Mouse (Mus musculus) hindbrain, embryonic 14.5 days (tissue): Measurements from ENCODE around the gene Olfr799. TPM values are rescaled to one million over a fixed set of nuclear protein-coding genes. Genes with fewer than 3 reads are reported as not detected.

Source experiments
- ATAC-seq: fragments of 200-750 bp; cut with Nextera tagmentation; 2 replicates; pipeline ENCODE4 v1.8.0; 2017; ENCODE audit warnings: moderate number of reproducible peaks, mild to moderate bottlenecking, moderate TSS enrichment, moderate library complexity; ENCODE audit not compliant: low FRiP score
- DNase-seq: peaks from one replicate; pipeline ENCODE4 v3.0.0-alpha.2; 2015; ENCODE audit warnings: low spot score
- H3K27ac ChIP-seq: fragments of 300-500 bp; sonication (generic); 2 replicates; pipeline ENCODE4 v1.5.1; 2014; ENCODE audit warnings: mild to moderate bottlenecking, moderate library complexity
- H3K27me3 ChIP-seq: fragments of 300-500 bp; sonication (generic); 2 replicates; pipeline ENCODE4 v1.6.1; 2014; ENCODE audit warnings: mild to moderate bottlenecking, low read length, mixed read lengths; ENCODE audit not compliant: control insufficient read depth, insufficient read depth
- H3K36me3 ChIP-seq: fragments of 300-500 bp; sonication (generic); replicated peaks from 2 replicates; pipeline ENCODE4 v1.6.1; 2014; ENCODE audit not compliant: control insufficient read depth, insufficient read depth
- H3K4me1 ChIP-seq: fragments of 300-500 bp; sonication (generic); replicated peaks from 2 replicates; pipeline ENCODE4 v1.6.1; 2014; ENCODE audit warnings: antibody characterized with exemption, low read length, mixed read lengths; ENCODE audit not compliant: control insufficient read depth, insufficient read depth
- H3K4me2 ChIP-seq: fragments of 300-500 bp; sonication (generic); replicated peaks from 2 replicates; pipeline ENCODE4 v1.6.1; 2014; ENCODE audit warnings: mild to moderate bottlenecking, moderate library complexity
- H3K4me3 ChIP-seq: fragments of 300-500 bp; sonication (generic); replicated peaks from 2 replicates; pipeline ENCODE4 v1.5.1; 2014; ENCODE audit warnings: mild to moderate bottlenecking, low read length
- H3K9ac ChIP-seq: fragments of 300-500 bp; sonication (generic); 2 replicates; pipeline ENCODE4 v1.6.1; 2014
- H3K9me3 ChIP-seq: fragments of 300-500 bp; sonication (generic); 2 replicates; pipeline ENCODE4 v1.6.1; 2016; ENCODE audit warnings: low read length; ENCODE audit not compliant: control insufficient read depth
- whole genome bisulfite sequencing: fragments of 180-500 bp; shearing (Covaris S2); extraction: QIAGEN DNeasy Blood & Tissue Kit; methylation state at CpG from one replicate; pipeline ENCODE4 v1.1.7; 2014; 5-methylcytosine and 5-hydroxymethylcytosine counted together
- polyA plus RNA-seq: library from polyadenylated mRNA; unstranded; fragments of >200 nt; fragmentation: Nextera tagmentation; extraction: Ambion mirVana; gene quantifications from 2 replicates; pipeline ENCODE4 v1.2.1, GENCODE M21; 2014

Olfr799 gene
- not detected in 2 replicates for polyA plus RNA-seq

DNA sequence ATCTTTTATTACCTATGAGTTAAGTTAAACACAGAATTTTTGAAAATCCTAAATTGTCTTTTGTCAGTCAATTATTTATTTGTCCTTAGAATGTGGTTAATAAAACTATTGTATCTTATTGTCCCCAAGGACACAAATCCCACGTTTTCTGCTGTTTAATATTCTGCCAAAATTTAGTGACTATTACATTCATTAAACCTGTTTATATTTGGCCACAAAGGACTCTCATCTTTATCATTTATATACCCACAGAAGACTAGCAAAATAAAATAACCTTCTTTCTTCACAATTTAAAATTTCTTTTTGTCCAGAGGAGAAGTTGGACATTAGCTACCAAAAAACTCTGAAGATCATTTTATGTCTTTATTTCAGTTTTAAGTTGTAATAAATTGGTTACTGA, at the start of gene Olfr799:
Olfr799 (plus strand) TSS at position 301 of the 400 bp plus-strand sequence.
- 45% methylated on average over 1 of the region's 1 CpGs for WGBS
- Histone ChIP-seq H3K27ac (no peak within 1 kb of the TSS), H3K9me3 (peaks cover 10% of the 10 kb centered on the region; the same call in 1 of the 2 replicates), H3K4me1 (no peaks in the 10 kb centered on the region), H3K36me3 (no peaks in the 10 kb centered on the region), H3K9ac (no peak within 1 kb of the TSS), H3K4me3 (no peak within 1 kb of the TSS), H3K4me2 (no peak within 1 kb of the TSS), H3K27me3 (no peaks in the 10 kb centered on the region)
- ATAC-seq (no peak), DNase-seq (no peak)

DNA sequence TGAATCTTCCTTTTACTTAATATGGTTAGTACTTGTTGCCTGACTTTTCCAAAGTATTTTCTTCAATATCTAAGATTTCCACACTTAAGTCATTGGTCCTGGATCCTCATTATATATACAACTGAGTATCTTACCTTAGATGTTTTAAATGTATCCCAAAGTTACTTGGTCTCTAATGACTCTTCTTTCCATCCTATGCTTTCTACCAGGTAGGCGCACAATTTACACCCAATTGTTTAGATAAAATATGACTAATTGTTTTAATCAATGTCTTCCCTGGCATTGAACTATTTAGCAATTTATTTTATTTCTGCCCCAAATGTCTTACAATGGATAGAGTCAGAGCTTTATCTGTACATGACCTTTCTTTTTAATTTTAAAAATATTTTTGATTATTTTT, 24.8 kb upstream of the Olfr799 start, which contains the start of gene Olfr796:
Olfr796 (minus strand) TSS at position 101 of the 400 bp plus-strand sequence.
- DNase-seq (no peak), ATAC-seq (no peak)
- no peak within 1 kb of the TSS for H3K4me3 ChIP-seq
- no peaks in the 10 kb centered on the region for H3K27me3 ChIP-seq
- no peak within 1 kb of the TSS for H3K4me2 ChIP-seq
- WGBS, result 98% methylated on average over 1 of the region's 1 CpGs
- no peaks in the 10 kb centered on the region for H3K4me1 ChIP-seq
- no peaks in the 10 kb centered on the region for H3K36me3 ChIP-seq
- no peak within 1 kb of the TSS for H3K27ac ChIP-seq
- H3K9me3 ChIP-seq, result no peaks in the 10 kb centered on the region
- H3K9ac ChIP-seq, result no peak within 1 kb of the TSS

DNA sequence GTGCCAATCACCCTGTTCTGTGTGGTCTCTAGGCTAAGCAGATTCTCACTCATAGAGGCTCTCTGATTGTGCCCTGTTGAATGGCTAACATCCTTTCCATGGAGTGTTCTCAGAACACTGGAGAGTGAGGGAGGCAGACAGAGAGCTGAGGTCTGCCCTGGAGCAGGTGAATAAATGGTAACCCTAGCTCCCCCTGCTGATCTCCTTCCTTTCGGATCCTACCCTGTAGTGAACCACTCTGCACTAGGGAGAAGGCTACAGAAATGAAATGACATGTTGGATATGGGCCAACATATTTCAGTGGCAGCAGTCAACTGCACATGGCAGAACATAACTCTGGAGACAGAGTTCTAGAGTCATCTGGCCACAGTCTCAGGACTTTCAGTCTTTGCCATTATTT, 15.6 kb upstream of the Olfr799 start:
- Histone ChIP-seq H3K27ac (no peak overlapping the region), H3K36me3 (no peaks in the 10 kb centered on the region), H3K4me3 (no peak overlapping the region), H3K9me3 (no peaks in the 10 kb centered on the region), H3K9ac (no peak overlapping the region), H3K4me1 (no peaks in the 10 kb centered on the region), H3K27me3 (no peaks in the 10 kb centered on the region), H3K4me2 (no peak overlapping the region)
- ATAC-seq (no peak), DNase-seq (no peak)
- WGBS, result 26% methylated on average over 1 of the region's 1 CpGs

DNA sequence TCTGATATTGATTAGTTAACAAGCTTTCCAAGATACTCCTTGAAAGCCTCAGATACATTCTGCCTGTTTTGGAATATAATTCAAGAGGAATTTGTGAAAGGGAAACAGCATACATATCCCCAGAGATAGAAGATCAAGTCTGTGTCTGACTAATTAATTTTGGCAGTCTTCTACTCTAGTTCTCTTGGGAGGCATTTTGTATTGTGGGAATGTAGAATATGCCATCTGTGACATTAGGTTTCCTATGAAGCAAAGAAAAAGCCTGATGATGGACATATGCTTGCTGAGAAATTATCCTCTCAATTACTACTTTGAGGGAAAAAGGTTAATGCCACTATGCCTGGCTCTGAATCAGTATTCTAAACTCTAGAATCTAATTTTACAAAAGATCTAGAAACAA, 14.0 kb upstream of the Olfr799 start:
- DNase-seq, result peak; percentile 36
- H3K36me3 ChIP-seq, result no peaks in the 10 kb centered on the region
- H3K4me1 ChIP-seq, result no peaks in the 10 kb centered on the region
- H3K27me3 ChIP-seq, result no peaks in the 10 kb centered on the region
- no peak overlapping the region for H3K27ac ChIP-seq
- ATAC-seq, result peak; percentile 55; the same call in 1 of the 2 replicates
- no peak overlapping the region for H3K9ac ChIP-seq
- H3K4me2 ChIP-seq, result no peak overlapping the region
- no peaks in the 10 kb centered on the region for H3K9me3 ChIP-seq
- H3K4me3 ChIP-seq, result no peak overlapping the region

DNA sequence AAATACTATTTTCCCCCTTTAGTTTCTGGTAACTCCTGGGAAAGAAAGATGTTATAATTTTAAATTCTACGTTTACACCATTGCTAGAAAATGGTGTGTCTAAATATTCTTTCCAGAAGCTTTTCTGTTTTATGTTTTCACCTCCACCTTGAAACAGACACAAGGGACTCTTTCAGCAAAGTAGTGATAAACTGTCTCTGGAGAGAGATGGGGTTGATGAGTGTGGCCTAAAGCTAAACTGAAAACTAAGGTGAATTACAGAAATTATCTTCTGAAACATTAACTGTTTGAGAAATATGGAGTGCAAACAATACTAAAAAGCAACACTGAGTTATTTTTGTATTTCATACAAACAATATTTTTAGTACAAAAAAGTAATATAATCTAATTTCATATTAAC, 9.4 kb upstream of the Olfr799 start, which contains the start of gene Olfr798:
Olfr798 (minus strand) TSS at position 101 of the 400 bp plus-strand sequence.
- DNase-seq, result no peak
- ATAC-seq, result no peak
- Histone ChIP-seq H3K4me2 (no peak within 1 kb of the TSS), H3K9ac (no peak within 1 kb of the TSS), H3K4me3 (no peak within 1 kb of the TSS), H3K27me3 (no peaks in the 10 kb centered on the region), H3K4me1 (no peaks in the 10 kb centered on the region), H3K36me3 (no peaks in the 10 kb centered on the region), H3K27ac (no peak within 1 kb of the TSS), H3K9me3 (peaks cover 2% of the 10 kb centered on the region; the same call in 1 of the 2 replicates)
- 88% methylated on average over 1 of the region's 1 CpGs for WGBS

DNA sequence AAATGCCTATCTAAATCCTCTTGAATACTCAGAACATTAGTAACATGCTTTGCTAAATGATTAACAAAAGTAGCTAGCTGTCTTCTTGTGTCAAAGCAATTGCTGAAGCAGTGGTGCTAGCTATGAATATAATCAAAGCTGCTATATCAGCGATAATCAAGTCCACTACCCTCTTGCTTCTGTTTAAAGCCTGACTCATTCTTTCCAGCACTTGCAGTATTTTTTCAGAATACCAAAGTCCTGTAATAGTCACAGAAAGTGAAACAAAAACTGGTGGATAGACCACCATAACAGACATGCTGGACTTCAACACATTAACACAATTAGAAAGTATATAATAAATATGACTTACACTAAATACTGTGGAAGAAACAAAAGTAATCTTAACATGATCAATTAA, 14.5 kb downstream of the Olfr799 start:
- no peak overlapping the region for H3K27ac ChIP-seq
- no peak overlapping the region for H3K4me3 ChIP-seq
- WGBS, result 95% methylated on average over 1 of the region's 1 CpGs
- no peak overlapping the region for H3K9ac ChIP-seq
- no peak for DNase-seq
- H3K36me3 ChIP-seq, result no peaks in the 10 kb centered on the region
- no peak for ATAC-seq
- H3K4me2 ChIP-seq, result no peak overlapping the region
- H3K9me3 ChIP-seq, result no peaks in the 10 kb centered on the region
- H3K27me3 ChIP-seq, result no peaks in the 10 kb centered on the region
- H3K4me1 ChIP-seq, result no peaks in the 10 kb centered on the region

DNA sequence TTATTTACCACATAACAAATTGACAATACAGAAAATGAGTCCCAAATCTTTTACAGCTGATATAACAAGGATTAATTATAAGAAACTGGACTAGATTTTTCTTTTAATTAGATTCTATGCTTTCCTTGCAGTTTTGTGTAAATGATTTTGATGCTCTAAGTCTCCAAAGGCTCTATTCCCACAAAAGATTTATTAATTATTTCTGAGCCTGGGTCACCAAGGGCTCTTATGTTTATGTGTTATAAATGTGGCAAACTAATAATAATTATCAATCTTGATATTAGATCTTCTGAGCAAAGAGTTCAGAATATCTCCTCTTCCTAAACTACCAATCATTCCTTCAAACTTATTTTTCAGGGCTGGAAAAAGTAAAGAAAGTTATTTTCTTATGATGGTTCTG, 20.1 kb downstream of the Olfr799 start, which contains the start of gene Olfr800:
Olfr800 (plus strand) TSS at position 301 of the 400 bp plus-strand sequence.
- no peak for DNase-seq
- H3K4me2 ChIP-seq, result no peak within 1 kb of the TSS

DNA sequence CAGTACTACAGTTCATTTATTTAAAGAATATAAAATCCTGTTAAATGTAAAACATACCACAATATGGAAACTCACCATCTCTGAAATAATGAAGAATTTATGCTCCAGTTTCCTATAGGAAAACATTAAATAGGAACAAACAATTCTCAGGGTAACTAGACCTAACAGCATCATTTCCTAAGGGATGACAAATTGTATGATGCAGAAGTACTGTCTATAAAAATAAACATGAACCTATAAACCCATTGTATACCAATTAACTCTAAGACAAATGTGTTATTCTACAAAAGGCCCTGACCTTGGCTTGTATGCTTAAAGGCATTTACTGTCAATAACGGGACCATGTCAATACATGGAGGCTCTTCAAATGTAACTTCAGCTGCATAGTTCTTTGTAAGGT, 36.5 kb downstream of the Olfr799 start, which contains the start of gene Olfr801:
Olfr801 (minus strand) TSS at position 101 of the 400 bp plus-strand sequence.
- ATAC-seq (no peak), DNase-seq (no peak)
- Histone ChIP-seq H3K4me1 (no peaks in the 10 kb centered on the region), H3K9me3 (no peaks in the 10 kb centered on the region), H3K9ac (no peak within 1 kb of the TSS), H3K4me2 (no peak within 1 kb of the TSS), H3K27ac (no peak within 1 kb of the TSS), H3K27me3 (no peaks in the 10 kb centered on the region), H3K4me3 (no peak within 1 kb of the TSS), H3K36me3 (no peaks in the 10 kb centered on the region)
- 79% methylated on average over 1 of the region's 1 CpGs for WGBS

More for the DNA sequence above, 20.1 kb downstream of the Olfr799 start, which contains the start of gene Olfr800:
- Histone ChIP-seq H3K9me3 (no peaks in the 10 kb centered on the region), H3K4me1 (no peaks in the 10 kb centered on the region), H3K36me3 (no peaks in the 10 kb centered on the region), H3K27me3 (no peaks in the 10 kb centered on the region), H3K9ac (no peak within 1 kb of the TSS), H3K27ac (no peak within 1 kb of the TSS), H3K4me3 (no peak within 1 kb of the TSS)
- ATAC-seq, result no peak

DNA sequence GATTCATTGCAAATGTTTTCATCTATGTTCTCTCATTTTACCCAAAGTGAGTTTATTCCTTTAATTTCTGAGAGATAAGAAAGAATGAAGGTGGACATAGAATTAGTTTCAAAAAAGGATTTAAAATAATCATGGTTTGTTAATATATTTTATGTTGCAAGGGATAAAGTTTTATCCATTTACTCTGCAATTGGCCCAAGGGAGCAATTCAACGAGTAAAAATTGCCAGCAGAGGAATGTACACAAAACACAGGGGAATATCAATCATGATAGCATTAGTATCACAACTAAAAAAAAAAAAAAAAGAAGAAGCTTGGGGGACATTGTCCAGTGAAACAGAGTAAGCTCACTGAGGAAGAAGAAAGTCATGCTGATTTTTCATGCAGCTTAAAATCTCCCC, 50.8 kb downstream of the Olfr799 start, which contains the start of gene Olfr802:
Olfr802 (minus strand) TSS at position 101 of the 400 bp plus-strand sequence.
- H3K4me3 ChIP-seq, result no peak within 1 kb of the TSS
- DNase-seq (no peak), ATAC-seq (no peak)
- no peaks in the 10 kb centered on the region for H3K4me1 ChIP-seq
- no peak within 1 kb of the TSS for H3K4me2 ChIP-seq
- no peak within 1 kb of the TSS for H3K27ac ChIP-seq
- H3K27me3 ChIP-seq, result no peaks in the 10 kb centered on the region
- 73% methylated on average over 1 of the region's 1 CpGs for WGBS
- no peaks in the 10 kb centered on the region for H3K36me3 ChIP-seq
- H3K9me3 ChIP-seq, result no peaks in the 10 kb centered on the region
- H3K9ac ChIP-seq, result no peak within 1 kb of the TSS

DNA sequence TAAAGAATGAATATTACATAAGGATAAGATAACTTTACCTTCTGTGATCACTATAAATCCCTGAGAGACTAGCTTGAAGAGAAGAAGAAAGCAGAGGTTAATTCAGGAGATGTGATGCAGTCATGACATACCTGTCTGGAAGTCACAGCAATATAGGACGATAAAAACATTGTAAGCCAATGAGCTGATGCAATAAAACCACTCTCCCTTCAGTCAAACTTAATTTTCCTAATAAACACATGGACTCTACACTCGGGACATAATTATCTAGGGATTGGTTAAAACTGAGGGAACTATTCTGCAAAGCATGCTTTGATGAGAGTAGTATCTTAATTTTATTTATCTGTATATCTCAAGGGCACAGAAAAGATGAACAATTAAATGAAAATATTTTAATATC, 56.9 kb downstream of the Olfr799 start, which contains the start of gene Olfr803:
Olfr803 (minus strand) TSS at position 101 of the 400 bp plus-strand sequence.
- 81% methylated on average over 2 of the region's 2 CpGs for WGBS
- no peak for ATAC-seq
- Histone ChIP-seq H3K4me1 (no peaks in the 10 kb centered on the region), H3K9me3 (no peaks in the 10 kb centered on the region), H3K4me3 (no peak within 1 kb of the TSS), H3K9ac (no peak within 1 kb of the TSS), H3K36me3 (no peaks in the 10 kb centered on the region), H3K27ac (no peak within 1 kb of the TSS), H3K4me2 (no peak within 1 kb of the TSS), H3K27me3 (no peaks in the 10 kb centered on the region)
- no peak for DNase-seq
